Mouse (Mus musculus) kidney, postnatal 4 days (tissue): Measurements from ENCODE around the gene Ccdc24.

ENCODE experiments used
- DNase-seq, 2 experiments: peaks; one replicate each; pipeline ENCODE4 v3.0.0; 2021; ENCODE audit warnings: mixed read lengths in 2 of 2

Ccdc24 gene

GRCm38 (mm10) chr4:117852152-117852868 is 20.0 kb downstream of the Ccdc24 start:
- DNase-seq = no peak

GRCm38 (mm10) chr4:117850871-117851270 is 21.5 kb downstream of the Ccdc24 start:
- DNase-seq = peak; percentile 42 to 56

- no peak for DNase-seq
These were observed 22.2 kb downstream of the Ccdc24 start for GRCm38 (mm10) chr4:117850176-117850575.

- DNase-seq = no peak
These were observed 22.9 kb downstream of the Ccdc24 start for GRCm38 (mm10) chr4:117849506-117849905.

GRCm38 (mm10) chr4:117849063-117849462 is 23.3 kb downstream of the Ccdc24 start:
- DNase-seq = no peak

GRCm38 (mm10) chr4:117847011-117847410 is 25.3 kb downstream of the Ccdc24 start:
- DNase-seq = no peak

- DNase-seq = no peak
These were observed 26.1 kb downstream of the Ccdc24 start for GRCm38 (mm10) chr4:117846261-117846660.

GRCm38 (mm10) chr4:117845316-117845715 is 27.0 kb downstream of the Ccdc24 start:
- DNase-seq = peak; percentile 44 to 61

- no peak for DNase-seq
These were observed 27.9 kb downstream of the Ccdc24 start for GRCm38 (mm10) chr4:117844467-117844866.

- DNase-seq = no peak
These were observed 29.3 kb downstream of the Ccdc24 start for GRCm38 (mm10) chr4:117843101-117843500.

GRCm38 (mm10) chr4:117841566-117841965 is 30.8 kb downstream of the Ccdc24 start:
- DNase-seq = no peak

GRCm38 (mm10) chr4:117840821-117841220 is 31.5 kb downstream of the Ccdc24 start:
- DNase-seq = no peak

GRCm38 (mm10) chr4:117839366-117839765 is 33.0 kb downstream of the Ccdc24 start:
- DNase-seq = peak in 1 of 2 experiments; percentile 47

GRCm38 (mm10) chr4:117837271-117837670 is 35.1 kb downstream of the Ccdc24 start:
- DNase-seq = no peak

GRCm38 (mm10) chr4:117836204-117836767 is 36.1 kb downstream of the Ccdc24 start:
- peak; percentile 93 to 96 for DNase-seq

GRCm38 (mm10) chr4:117835531-117836111 is 36.7 kb downstream of the Ccdc24 start:
- DNase-seq = peak; percentile 63 to 74

GRCm38 (mm10) chr4:117834845-117835530 is 37.4 kb downstream of the Ccdc24 start:
- DNase-seq = peak; percentile 76 to 85

GRCm38 (mm10) chr4:117834457-117834844 is 37.9 kb downstream of the Ccdc24 start, which contains the start of gene Slc6a9:
Gene Slc6a9, plus strand, starts transcription at chr4:117834506.
- no peak for DNase-seq

- peak; percentile 59 to 67 for DNase-seq
These were observed 40.3 kb downstream of the Ccdc24 start for GRCm38 (mm10) chr4:117831920-117832691.

GRCm38 (mm10) chr4:117831499-117831898 is 40.9 kb downstream of the Ccdc24 start:
- no peak for DNase-seq

- no peak for DNase-seq
These were observed 41.6 kb downstream of the Ccdc24 start for GRCm38 (mm10) chr4:117830801-117831200.

GRCm38 (mm10) chr4:117830124-117830551 is 42.2 kb downstream of the Ccdc24 start:
- peak; percentile 41 to 60 for DNase-seq
